Mouse (Mus musculus): ENCODE results near the gene Lclat1. TPM values are rescaled to one million over a fixed set of nuclear protein-coding genes. Genes with fewer than 3 reads are reported as not detected.
A peak's percentile ranks its signal among the peaks of the same experiment; 100 is the strongest.
"Not testable (repeated sequence)": the region's sequence is repeated elsewhere in the genome, so short reads cannot be mapped to it uniquely, and the experiment has no call there.

Gene Lclat1
- total RNA-seq, 2 experiments from 2014 or later: 91.4 to 117 TPM

DNA sequence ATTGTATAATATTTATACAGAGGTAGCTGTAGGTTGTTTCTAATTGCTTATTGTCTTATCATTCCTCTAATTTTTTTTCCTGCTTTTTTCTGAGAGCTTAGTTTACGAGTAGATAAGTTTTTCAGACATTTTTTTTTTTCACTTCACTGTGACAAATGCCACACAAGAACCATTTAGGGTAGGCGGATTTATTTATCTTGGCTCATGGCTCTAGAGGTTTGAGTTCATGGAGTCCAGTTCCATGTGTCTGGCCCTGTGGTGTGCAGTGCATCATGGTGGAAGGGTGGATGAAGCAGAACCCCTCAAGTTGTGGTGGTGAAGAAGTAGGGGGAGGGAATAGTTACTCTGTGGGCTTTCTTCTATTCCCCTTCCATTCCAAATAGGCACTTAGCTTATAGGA, 13.9 kb downstream of the Lclat1 start:
- intact Hi-C loops (cut with DNase I): no loop called here
- DNase-seq: no peak

DNA sequence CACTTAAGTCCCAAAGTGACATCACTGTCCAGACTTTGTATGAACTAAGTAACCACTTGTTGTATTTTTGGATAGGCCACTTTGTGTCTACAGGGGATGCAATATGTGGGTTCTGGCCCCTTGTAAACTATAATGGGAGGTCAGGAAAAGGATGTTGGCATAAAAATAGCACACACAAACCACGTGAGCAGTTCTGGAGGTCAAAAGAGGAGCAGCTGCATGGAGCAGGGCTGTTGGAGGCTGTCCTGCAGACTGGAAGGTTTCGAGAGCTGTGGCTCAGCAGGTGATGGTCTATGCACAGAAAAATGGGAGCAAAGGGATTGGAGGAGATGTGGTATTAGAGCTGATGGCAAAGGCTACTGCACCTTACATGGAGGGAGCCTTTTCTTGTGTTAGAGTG, 18.6 kb downstream of the Lclat1 start:
- no peak for DNase-seq
- intact Hi-C loops (cut with DNase I): no loop called here

DNA sequence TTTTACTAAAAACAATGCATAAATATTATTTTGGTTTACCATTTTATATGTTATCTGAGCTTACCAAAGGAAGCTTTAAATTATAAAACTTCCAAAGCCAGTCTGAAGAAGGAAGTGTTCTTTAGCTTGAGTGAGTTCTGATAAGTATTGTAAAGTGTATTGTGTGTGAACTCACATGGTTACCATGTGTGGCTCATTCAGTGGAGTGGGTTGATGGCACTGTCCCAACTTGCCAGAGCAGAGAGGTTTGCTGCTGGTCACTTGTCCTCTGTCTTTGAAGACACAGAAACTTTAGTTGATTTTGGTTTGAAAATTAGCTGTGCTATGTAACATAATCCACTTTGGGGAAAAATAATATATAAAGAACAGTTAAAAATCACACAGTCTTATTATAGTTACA, 19.1 kb downstream of the Lclat1 start:
- no peak for DNase-seq
- intact Hi-C loops (cut with DNase I): no loop called here

DNA sequence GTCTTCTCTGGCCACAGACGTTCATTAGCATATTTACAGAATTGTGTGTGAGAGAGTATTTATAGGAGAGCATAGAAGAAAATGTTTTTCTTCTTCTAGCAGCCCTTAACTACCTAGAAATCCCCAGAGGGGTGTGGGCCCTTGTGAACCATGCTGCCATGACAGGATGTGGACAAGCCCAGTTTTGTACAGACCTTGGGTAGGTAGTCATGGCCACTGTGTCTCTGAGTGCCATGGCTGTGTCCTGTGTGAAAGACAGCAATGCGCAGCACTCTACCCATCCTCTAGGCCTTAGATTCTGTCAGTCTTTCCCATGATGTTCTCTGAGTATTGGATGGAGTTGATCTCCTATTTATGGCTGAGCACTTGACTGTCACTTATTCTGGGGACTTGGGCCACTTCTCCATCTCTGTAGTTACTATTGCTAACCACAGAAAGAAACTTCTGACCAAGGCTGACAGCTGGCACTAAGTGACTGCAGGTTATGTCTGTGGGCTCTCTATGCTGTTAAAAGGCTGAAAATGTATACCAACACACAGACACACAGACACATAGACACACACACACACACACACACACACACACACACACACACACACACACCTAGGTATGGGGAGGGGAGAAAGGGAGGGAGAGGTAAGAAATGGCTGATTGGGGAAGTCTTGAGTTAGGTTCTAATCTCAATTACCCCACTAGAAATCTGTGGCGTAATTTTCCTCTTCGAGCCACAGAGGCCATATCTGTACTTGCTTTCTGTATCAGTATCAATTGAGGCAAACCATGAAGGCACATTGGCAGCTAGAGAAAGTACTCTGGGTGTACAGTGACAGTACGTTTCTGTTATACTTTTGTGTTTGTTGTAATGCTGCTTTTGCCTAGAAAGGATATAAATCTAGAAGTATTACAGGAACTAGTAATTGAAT, 29.0 kb downstream of the Lclat1 start:
- intact Hi-C loops (cut with DNase I): no loop called here
- no peak for DNase-seq

DNA sequence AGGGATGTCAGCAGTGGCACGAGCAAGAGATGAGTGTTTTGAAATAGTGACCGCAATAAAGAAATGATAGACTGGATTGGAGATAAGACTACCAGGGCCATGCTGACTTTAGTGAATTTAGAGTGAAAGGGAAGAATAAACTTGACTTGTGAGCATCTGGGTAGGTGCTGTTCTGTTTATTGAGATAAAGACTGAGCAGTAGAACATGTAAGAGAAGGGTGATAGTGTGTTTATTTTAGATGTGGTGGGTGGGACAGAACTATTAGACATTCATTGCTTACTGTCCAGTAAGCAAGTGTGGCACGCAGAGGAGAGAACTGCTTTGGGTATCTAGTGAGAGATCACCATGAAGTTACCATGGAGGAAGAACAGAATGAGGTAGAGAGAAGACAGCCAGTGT, 30.4 kb downstream of the Lclat1 start:
- DNase-seq: no peak
- intact Hi-C loops (cut with DNase I): no loop called here

DNA sequence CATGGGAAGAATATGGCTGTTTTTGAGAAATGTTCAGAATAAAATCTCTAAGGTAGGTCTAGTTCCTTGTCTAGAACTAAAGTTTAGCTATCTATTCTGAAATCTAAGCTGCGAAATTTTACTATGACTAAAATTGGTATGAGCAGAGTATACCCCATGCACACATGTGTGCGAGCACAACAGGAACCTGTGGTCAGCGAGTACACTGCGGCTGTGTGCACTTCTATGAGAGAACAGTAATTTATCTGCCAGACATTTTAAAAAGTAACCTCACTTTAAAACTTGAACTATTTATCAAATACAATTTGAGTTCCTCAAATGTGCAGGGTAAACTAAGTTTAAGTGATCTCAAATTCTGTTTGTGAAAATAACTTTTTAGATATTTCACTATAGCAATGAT, 34.2 kb downstream of the Lclat1 start:
- no peak for DNase-seq
- intact Hi-C loops (cut with DNase I): no loop called here

DNA sequence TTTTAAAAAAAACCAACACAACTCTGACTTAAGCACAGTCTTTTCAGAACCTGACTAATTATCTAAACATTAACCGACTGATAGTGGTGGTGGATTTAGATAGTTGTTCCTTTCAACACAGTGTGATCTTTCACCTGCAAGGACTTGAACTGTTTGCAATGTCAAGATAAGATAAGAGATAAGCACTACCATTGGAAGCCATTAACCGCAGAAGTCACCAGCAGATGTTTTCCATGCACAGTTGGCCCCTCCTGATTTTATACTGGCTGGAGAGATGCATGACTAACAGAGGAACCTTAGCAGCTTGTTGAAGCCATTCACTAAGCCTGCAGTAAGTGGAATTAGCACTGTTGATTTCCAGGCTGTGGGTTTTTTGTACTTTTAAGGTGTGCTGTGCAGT, 34.7 kb downstream of the Lclat1 start:
- no peak for DNase-seq
- intact Hi-C loops (cut with DNase I): no loop called here

DNA sequence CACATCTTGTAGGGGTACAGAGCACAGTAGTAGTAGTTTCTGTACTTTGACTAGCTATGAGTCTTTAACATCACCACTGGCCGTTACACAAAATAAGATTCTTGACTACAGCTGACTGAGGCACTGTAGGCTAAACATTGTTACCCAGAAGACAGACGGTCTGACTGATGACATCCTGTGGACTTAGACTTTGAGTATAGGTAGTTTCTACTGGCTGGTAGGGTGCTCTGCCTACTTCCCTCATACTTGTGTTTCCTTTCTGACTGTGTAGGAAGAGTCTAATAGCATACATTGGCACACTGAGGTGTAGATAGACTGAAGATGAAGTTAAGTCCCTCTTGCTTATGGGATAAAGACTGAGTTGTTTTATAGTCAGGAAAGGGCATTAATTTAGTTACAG, 37.6 kb downstream of the Lclat1 start:
- intact Hi-C loops (cut with DNase I): no loop called here

DNA sequence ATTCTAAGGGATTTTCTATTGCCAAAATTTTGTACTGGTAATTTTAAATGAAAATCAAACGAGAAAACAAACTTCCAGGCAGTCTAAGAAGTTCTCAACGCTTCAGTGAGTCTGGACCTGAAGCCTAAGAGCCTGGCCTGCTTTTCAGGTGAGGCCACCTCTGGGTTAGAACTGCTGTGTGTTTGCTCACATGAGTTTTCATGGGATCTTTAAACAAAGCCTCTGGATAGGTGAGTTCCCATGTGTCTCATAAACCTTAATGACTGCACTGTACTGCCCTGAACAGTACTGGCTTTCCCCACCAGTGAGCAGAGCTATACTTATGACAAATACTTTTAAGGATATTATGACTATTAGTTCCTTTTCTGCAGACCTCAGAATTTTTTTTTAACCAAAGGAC, 40.8 kb downstream of the Lclat1 start:
- intact Hi-C loops (cut with DNase I): no loop called here
- no peak for DNase-seq

More for the DNA sequence above, 37.6 kb downstream of the Lclat1 start:
- no peak for DNase-seq

DNA sequence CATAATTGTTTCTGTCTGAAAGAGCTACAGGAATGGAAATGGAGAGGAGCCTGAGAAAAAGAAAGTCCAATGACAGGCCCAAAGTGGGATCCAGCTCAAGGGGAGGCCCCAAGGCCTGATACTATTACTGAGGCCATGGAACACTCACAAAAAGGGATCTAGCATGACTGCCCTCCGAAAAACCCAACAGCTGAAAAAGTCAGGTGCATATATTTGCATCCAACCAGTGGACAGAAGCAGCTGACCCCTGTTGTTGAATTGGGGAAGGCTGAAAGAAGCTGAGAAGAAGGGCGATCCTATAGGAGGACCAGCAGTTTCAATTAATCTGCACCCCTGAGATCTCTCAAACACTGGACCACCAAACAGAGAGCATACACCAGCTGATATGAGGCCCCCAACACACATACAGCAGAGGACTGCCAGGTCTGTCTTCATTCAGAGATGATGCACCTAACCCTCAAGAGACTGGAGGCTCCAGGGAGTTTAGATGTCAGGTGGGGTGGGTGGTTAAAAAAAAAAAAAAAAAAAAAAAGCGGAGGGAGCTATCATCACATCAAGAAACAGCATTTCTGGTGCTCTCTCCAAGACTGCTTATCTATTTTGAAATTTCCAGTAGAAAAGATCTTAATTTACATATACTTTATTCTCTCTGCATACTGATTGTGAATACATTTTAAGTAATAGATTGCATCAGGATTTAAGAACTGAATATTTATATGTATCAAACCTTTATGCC, 45.2 kb downstream of the Lclat1 start:
- DNase-seq; intact Hi-C loops (cut with DNase I): not testable (repeated sequence)

DNA sequence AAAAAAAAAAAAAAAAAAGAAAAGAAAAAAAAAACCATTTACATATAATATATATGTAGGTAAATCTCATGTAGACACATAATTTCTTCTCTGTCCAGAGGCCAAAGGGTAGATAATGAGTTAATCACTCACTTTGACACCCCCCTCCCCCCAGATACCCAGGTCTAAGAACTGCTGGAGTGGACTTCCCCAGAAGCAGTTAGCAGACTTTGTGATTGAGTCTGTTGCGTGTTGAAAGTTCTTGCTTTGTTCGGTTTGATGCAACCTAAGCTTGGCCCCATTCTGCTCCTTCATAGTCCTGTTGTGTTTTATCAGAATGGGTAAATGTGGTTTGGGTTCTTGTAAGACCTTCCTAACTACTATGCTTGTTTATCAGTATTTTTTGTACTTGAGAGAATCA, 45.9 kb downstream of the Lclat1 start:
- DNase-seq: no peak
- intact Hi-C loops (cut with DNase I): no loop called here

DNA sequence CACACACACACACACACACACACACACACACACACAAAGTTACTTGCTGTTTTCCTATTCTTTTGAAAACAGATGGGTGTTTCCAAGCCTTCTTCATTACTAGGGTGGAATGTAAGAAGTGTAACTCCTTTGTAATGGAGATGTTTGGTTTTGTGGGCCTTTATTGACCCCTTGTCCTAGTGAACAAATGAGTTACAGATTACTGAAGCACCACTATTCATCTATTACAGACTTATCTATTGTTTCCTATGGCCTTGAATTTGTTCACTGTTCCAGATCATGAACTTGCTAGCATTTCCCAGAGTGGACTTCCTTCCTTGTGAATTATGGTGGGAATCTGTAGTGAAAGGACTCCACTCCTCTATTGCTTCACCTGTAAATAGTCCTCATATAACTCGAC, 48.8 kb downstream of the Lclat1 start:
- intact Hi-C loops (cut with DNase I): no loop called here

DNA sequence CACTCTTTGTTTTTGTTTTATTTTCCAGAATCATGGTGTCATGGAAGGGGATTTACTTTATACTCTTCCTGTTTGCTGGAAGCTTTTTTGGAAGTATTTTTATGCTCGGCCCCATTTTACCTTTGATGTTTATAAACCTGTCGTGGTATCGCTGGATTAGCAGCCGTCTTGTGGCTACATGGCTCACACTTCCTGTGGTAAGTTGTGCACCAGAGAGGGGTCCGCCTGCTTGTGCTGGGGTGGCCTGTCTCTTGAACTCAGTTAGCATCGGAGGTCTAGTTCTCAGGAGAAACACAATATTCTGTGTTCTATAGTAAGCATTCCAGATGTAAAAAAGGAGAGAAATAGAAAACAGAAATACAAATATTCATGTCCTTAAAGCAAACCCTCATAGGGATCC, 54.0 kb downstream of the Lclat1 start:
- intact Hi-C loops (cut with DNase I): no loop called here
- no peak for DNase-seq

More for the DNA sequence above, 48.8 kb downstream of the Lclat1 start:
- no peak for DNase-seq

DNA sequence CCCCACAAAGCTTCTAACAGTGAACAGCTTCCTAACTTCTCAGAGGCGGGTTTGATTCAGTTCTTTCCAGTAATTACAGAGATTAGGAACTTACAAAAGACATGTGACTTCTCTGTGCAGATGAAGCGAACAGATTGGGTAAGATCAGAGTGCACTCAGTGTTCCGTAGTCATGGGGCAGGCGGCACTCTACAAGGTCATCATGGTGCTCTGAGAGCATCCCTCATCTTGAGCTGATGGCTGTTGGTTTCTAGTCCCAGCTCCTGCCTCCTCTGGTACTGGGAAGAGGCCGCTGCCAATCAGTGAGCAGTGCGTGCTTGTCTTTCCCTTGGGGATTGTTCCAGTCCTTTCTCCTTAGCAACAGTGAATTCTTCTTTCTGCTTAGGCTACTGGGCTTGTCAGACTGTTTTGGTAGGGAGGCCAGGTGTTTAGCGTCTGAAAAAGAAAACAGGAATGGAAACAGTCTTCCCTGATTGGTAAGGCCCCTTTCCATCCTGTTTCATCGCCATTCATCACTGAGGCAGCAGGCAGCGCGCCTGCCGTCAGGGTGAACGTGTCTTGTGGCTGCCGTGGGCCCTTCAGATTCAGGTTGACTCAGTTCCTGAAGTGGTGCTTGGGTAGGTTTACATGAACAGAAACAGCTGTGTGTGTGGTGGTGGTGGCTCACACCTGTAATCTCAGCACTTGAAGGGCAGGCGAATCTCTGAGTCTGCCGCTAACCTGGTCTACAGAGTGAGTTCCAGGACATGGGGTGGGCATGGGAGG, 54.8 kb downstream of the Lclat1 start:
- intact Hi-C loops (cut with DNase I): no loop called here
- no peak for DNase-seq

DNA sequence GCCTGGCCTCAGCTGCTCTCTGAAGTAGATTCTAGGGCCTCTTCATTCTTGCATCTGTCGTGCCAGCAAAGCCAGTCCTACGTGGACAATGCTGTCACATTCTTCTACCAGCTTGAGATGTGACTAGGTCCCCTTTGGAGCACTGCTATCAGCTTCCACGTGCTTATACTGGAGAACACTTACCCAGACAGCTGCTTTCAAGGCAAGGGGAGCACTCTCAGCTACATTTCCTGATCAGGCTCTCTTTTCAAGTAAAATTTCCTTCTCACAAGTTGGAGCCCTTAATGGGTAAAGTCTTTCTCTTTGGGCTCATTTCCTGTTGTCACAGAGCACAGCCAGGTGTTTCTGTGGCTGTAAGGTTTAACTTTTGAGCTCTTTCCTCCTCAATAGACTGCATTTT, 55.8 kb downstream of the Lclat1 start:
- intact Hi-C loops (cut with DNase I): no loop called here

DNA sequence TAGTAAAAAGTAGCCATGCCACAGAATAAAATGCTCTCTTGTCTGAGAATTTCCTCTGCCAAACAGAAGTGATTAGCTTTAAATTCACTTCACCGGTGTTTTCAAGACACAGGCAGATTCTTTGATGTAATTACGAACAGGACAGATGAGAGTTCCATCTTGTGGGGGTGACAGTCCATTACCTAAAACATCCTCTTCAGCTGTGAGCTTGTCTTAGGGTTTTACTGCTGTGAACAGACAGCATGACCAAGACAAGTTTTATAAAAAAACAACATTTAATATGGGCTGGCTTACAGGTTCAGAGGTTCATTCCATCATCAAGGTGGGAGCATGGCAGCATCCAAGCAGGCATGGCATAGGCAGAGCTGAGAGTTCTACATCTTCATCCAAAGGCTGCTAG, 56.3 kb downstream of the Lclat1 start:
- no peak for DNase-seq
- intact Hi-C loops (cut with DNase I): no loop called here

More for the DNA sequence above, 55.8 kb downstream of the Lclat1 start:
- DNase-seq: no peak

DNA sequence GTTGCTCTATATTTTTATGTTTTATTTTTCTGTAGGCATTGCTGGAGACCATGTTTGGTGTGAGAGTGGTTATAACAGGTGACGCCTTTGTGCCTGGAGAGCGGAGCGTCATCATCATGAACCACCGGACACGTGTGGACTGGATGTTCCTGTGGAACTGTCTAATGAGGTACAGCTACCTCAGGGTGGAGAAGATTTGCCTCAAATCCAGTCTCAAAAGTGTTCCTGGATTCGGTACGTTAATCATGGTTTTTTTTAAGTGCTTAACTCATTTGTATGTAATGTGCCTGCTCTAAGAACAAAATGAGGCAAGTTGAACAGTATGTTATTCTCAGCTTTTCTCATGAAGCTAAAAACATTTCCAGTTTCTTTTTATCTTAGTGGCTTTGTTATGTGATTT, 61.7 kb downstream of the Lclat1 start:
- intact Hi-C loops (cut with DNase I): no loop called here
- DNase-seq: no peak

DNA sequence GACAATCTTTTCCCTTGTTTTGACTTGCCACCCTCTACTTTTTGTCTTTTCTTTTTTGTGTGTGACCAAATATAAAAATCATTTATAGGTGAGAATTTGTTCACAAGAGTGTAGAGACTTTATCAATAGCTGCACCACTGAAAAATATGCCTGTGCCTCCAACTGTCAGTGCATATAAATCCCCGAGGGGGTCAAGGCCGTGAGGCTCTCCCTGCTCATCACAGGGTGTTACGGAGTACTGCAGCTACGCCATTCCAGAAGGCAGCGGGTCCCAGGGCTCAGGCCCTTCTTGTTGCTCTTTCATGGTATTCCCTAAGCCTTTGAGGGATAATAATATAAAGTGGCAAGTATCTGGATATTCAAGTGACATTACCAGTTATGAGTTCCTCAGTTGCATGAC, 62.4 kb downstream of the Lclat1 start:
- intact Hi-C loops (cut with DNase I): no loop called here

DNA sequence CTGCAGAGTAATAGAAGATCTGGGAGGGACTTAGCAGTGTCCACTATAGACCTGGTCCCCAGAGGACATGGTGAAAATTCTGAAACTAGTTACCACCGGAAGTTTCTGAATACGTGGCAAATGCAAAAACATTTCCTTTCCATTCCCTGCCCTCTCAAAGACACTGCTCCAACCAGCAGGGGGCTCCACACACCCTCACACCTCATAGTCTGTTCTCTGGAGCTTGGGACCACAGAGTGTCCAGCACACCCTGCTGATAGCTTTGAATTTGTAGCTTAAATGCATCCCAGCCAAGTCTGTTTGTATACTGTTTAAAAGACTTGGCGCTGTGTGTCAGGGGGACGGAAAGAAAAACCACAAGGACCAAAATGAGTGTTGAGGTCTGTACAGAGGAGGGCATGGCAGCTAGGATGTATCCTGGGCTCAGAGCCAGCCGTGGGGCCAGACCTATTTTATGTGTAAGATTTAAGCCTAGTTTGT, 66.3 kb downstream of the Lclat1 start:
- intact Hi-C loops (cut with DNase I): no loop called here
- peak; percentile 48 to 65 for DNase-seq

More for the DNA sequence above, 62.4 kb downstream of the Lclat1 start:
- no peak for DNase-seq

DNA sequence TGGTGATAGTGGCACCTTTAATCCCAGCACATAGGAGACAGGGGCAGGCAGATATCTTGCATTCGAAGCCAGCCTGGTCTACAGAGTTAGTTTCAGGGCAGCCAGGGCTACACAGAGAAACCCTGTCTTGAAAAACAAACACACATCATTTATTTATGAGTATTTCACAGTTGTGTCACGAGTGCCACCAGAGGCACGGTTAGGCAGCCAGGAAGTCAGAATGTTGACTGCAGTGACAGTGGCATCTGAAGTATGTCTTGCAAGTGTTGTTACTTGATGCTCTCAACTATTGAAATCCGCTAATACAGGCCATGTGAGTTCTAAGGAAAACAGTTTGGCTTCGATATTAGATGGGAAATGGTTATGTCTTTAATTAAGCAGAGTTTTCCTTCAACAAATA, 67.9 kb downstream of the Lclat1 start:
- no peak for DNase-seq

DNA sequence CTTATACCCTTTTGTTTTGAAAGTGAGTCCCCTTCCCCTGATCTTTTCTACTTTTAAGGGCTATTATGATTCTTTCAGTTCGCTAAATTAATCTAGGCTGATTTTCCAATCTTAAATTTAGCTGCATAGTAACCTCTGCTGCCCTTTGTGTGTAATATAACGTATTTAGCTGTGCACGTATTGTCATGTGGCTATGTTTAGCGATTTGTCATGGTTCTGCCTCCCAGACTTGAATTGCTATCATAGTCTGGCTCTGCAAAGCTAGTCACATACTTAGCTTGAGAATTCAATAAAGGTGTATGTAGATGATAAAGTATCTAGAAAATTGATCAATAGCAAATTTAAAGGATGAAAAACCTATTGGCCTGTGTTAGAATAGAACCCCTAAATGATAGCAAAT, 69.3 kb downstream of the Lclat1 start:
- DNase-seq: no peak
- intact Hi-C loops (cut with DNase I): no loop called here

More for the DNA sequence above, 67.9 kb downstream of the Lclat1 start:
- intact Hi-C loops (cut with DNase I): no loop called here
